Mouse (Mus musculus): ENCODE results near the gene 2610528A11Rik.
A peak's percentile ranks its signal among the peaks of the same experiment; 100 is the strongest.
"Not testable (repeated sequence)": the region's sequence is repeated elsewhere in the genome, so short reads cannot be mapped to it uniquely, and the experiment has no call there.

2610528A11Rik gene

GRCm38 (mm10) chr14:37113922-37114321 lies at the start of gene 2610528A11Rik:
Gene 2610528A11Rik (minus strand): TSS chr14:37114022.
- DNase-seq: no peak

- DNase-seq: no peak
These were observed 49.6 kb upstream of the 2610528A11Rik start for GRCm38 (mm10) chr14:37163277-37163956.

GRCm38 (mm10) chr14:37154391-37154790 lies 40.6 kb upstream of the 2610528A11Rik start:
- no peak for DNase-seq

GRCm38 (mm10) chr14:37139051-37139710 lies 25.4 kb upstream of the 2610528A11Rik start:
- no peak for DNase-seq

GRCm38 (mm10) chr14:37137596-37137995 lies 23.8 kb upstream of the 2610528A11Rik start:
- DNase-seq: not testable (repeated sequence)

- peak; percentile 33 for DNase-seq
These were observed 22.3 kb upstream of the 2610528A11Rik start for GRCm38 (mm10) chr14:37136110-37136509.

- DNase-seq: no peak
These were observed 21.8 kb upstream of the 2610528A11Rik start for GRCm38 (mm10) chr14:37135671-37136070.

GRCm38 (mm10) chr14:37135127-37135593 lies 21.3 kb upstream of the 2610528A11Rik start, which contains the start of gene Ghitm:
Gene Ghitm (minus strand): TSS chr14:37135272.
- DNase-seq: peak; percentile 98

- no peak for DNase-seq
These were observed 20.7 kb upstream of the 2610528A11Rik start for GRCm38 (mm10) chr14:37134304-37135126.

GRCm38 (mm10) chr14:37127652-37128051 lies 13.8 kb upstream of the 2610528A11Rik start:
- no peak for DNase-seq

GRCm38 (mm10) chr14:37119233-37119632 lies 5.4 kb upstream of the 2610528A11Rik start:
- DNase-seq: no peak

GRCm38 (mm10) chr14:37112931-37113330 lies 891 bp downstream of the 2610528A11Rik start:
- DNase-seq: no peak

GRCm38 (mm10) chr14:37111371-37111770 lies 2.5 kb downstream of the 2610528A11Rik start:
- DNase-seq: no peak

- DNase-seq: no peak
These were observed 3.4 kb downstream of the 2610528A11Rik start for GRCm38 (mm10) chr14:37110456-37110855.

- DNase-seq: no peak
These were observed 3.8 kb downstream of the 2610528A11Rik start for GRCm38 (mm10) chr14:37109975-37110374.

GRCm38 (mm10) chr14:37109460-37109859 lies 4.4 kb downstream of the 2610528A11Rik start:
- DNase-seq: no peak

GRCm38 (mm10) chr14:37105846-37106245 lies 8.0 kb downstream of the 2610528A11Rik start:
- DNase-seq: no peak

GRCm38 (mm10) chr14:37104747-37105146 lies 9.1 kb downstream of the 2610528A11Rik start:
- no peak for DNase-seq

GRCm38 (mm10) chr14:37102484-37102883 lies 11.3 kb downstream of the 2610528A11Rik start:
- DNase-seq: no peak

GRCm38 (mm10) chr14:37101531-37101930 lies 12.3 kb downstream of the 2610528A11Rik start:
- no peak for DNase-seq

GRCm38 (mm10) chr14:37097956-37098530 lies 15.8 kb downstream of the 2610528A11Rik start, which contains the start of gene Cdhr1:
Gene Cdhr1 (minus strand): TSS chr14:37098347.
- DNase-seq: no peak

- DNase-seq: no peak
These were observed 18.3 kb downstream of the 2610528A11Rik start for GRCm38 (mm10) chr14:37095556-37095955.

GRCm38 (mm10) chr14:37094436-37094835 lies 19.4 kb downstream of the 2610528A11Rik start:
- DNase-seq: no peak
